Mouse (Mus musculus): ENCODE data around the gene Fthl17a. TPM values are rescaled to one million over a fixed set of nuclear protein-coding genes. Genes with fewer than 3 reads are reported as not detected.

The Fthl17a gene
- polyA plus RNA-seq (2014; fragmentation: Nextera tagmentation; extraction: Ambion mirVana), result not detected in 2 replicates

GRCm38 (mm10) chrX:85249379-85249778, at the start of gene Fthl17a:
TSS of gene Fthl17a (plus strand) at chrX:85249679.
- no peak for ATAC-seq (ENCODE audit: insufficient number of reproducible peaks, insufficient read depth, low FRiP score, low read depth)
- H3K36me3 ChIP-seq (ENCODE audit: control insufficient read depth, insufficient read depth, low read length), result no peaks in the 10 kb centered on the region
- 84% methylated on average over 2 of the region's 2 CpGs for WGBS
- no peak within 1 kb of the TSS for H3K27ac ChIP-seq (ENCODE audit: low read length)
- no peaks in the 10 kb centered on the region for H3K27me3 ChIP-seq (ENCODE audit: control insufficient read depth, insufficient read depth, low read length)
- no peak within 1 kb of the TSS for H3K9ac ChIP-seq (replicated peaks; ENCODE audit: low read depth, low read length)
- H3K9me3 ChIP-seq (ENCODE audit: control insufficient read depth, low read depth, low read length), result no peaks in the 10 kb centered on the region
- no peak within 1 kb of the TSS for H3K4me3 ChIP-seq (ENCODE audit: low read depth, low read length)
- no peaks in the 10 kb centered on the region for H3K4me1 ChIP-seq (ENCODE audit: control insufficient read depth, insufficient read depth, low read length)
- no peak within 1 kb of the TSS for H3K4me2 ChIP-seq (replicated peaks; ENCODE audit: low read depth, low read length)

GRCm38 (mm10) chrX:85207001-85207400, 42.5 kb upstream of the Fthl17a start:
- Histone ChIP-seq H3K4me2 (replicated peaks; ENCODE audit: low read depth, low read length) (no peak overlapping the region), H3K27me3 (ENCODE audit: control insufficient read depth, insufficient read depth, low read length) (no peaks in the 10 kb centered on the region)
- no peak for ATAC-seq (ENCODE audit: insufficient number of reproducible peaks, insufficient read depth, low FRiP score, low read depth)

GRCm38 (mm10) chrX:85226883-85227282, 22.6 kb upstream of the Fthl17a start:
- Histone ChIP-seq H3K9ac (replicated peaks; ENCODE audit: low read depth, low read length) (no peak overlapping the region), H3K36me3 (ENCODE audit: control insufficient read depth, insufficient read depth, low read length) (no peaks in the 10 kb centered on the region), H3K27me3 (ENCODE audit: control insufficient read depth, insufficient read depth, low read length) (no peaks in the 10 kb centered on the region), H3K27ac (ENCODE audit: low read length) (no peak overlapping the region), H3K9me3 (ENCODE audit: control insufficient read depth, low read depth, low read length) (no peaks in the 10 kb centered on the region), H3K4me3 (ENCODE audit: low read depth, low read length) (no peak overlapping the region), H3K4me2 (replicated peaks; ENCODE audit: low read depth, low read length) (no peak overlapping the region), H3K4me1 (ENCODE audit: control insufficient read depth, insufficient read depth, low read length) (no peaks in the 10 kb centered on the region)
- no peak for ATAC-seq (ENCODE audit: insufficient number of reproducible peaks, insufficient read depth, low FRiP score, low read depth)

More at GRCm38 (mm10) chrX:85207001-85207400, 42.5 kb upstream of the Fthl17a start:
- Histone ChIP-seq H3K4me1 (ENCODE audit: control insufficient read depth, insufficient read depth, low read length) (no peaks in the 10 kb centered on the region), H3K9me3 (ENCODE audit: control insufficient read depth, low read depth, low read length) (no peaks in the 10 kb centered on the region), H3K9ac (replicated peaks; ENCODE audit: low read depth, low read length) (no peak overlapping the region), H3K36me3 (ENCODE audit: control insufficient read depth, insufficient read depth, low read length) (no peaks in the 10 kb centered on the region), H3K27ac (ENCODE audit: low read length) (no peak overlapping the region), H3K4me3 (ENCODE audit: low read depth, low read length) (no peak overlapping the region)
- 80% methylated on average over 2 of the region's 2 CpGs for WGBS

- Histone ChIP-seq H3K36me3 (ENCODE audit: control insufficient read depth, insufficient read depth, low read length) (no peaks in the 10 kb centered on the region), H3K9ac (replicated peaks; ENCODE audit: low read depth, low read length) (no peak overlapping the region), H3K4me3 (ENCODE audit: low read depth, low read length) (no peak overlapping the region), H3K4me1 (ENCODE audit: control insufficient read depth, insufficient read depth, low read length) (no peaks in the 10 kb centered on the region), H3K4me2 (replicated peaks; ENCODE audit: low read depth, low read length) (no peak overlapping the region), H3K9me3 (ENCODE audit: control insufficient read depth, low read depth, low read length) (no peaks in the 10 kb centered on the region), H3K27ac (ENCODE audit: low read length) (no peak overlapping the region), H3K27me3 (ENCODE audit: control insufficient read depth, insufficient read depth, low read length) (no peaks in the 10 kb centered on the region)
- ATAC-seq (ENCODE audit: insufficient number of reproducible peaks, insufficient read depth, low FRiP score, low read depth), result no peak
- 64% methylated on average over 8 of the region's 8 CpGs for WGBS
Measured at GRCm38 (mm10) chrX:85271821-85272220, 22.3 kb downstream of the Fthl17a start.

- no peak overlapping the region for H3K9ac ChIP-seq (replicated peaks; ENCODE audit: low read depth, low read length)
- H3K9me3 ChIP-seq (ENCODE audit: control insufficient read depth, low read depth, low read length), result no peaks in the 10 kb centered on the region
- 55% methylated on average over 6 of the region's 6 CpGs for WGBS
- no peak overlapping the region for H3K4me2 ChIP-seq (replicated peaks; ENCODE audit: low read depth, low read length)
- H3K4me3 ChIP-seq (ENCODE audit: low read depth, low read length), result no peak overlapping the region
- H3K27me3 ChIP-seq (ENCODE audit: control insufficient read depth, insufficient read depth, low read length), result no peaks in the 10 kb centered on the region
- no peak for ATAC-seq (ENCODE audit: insufficient number of reproducible peaks, insufficient read depth, low FRiP score, low read depth)
- H3K36me3 ChIP-seq (ENCODE audit: control insufficient read depth, insufficient read depth, low read length), result no peaks in the 10 kb centered on the region
- no peaks in the 10 kb centered on the region for H3K4me1 ChIP-seq (ENCODE audit: control insufficient read depth, insufficient read depth, low read length)
- no peak overlapping the region for H3K27ac ChIP-seq (ENCODE audit: low read length)
Measured at GRCm38 (mm10) chrX:85272296-85272695, 22.8 kb downstream of the Fthl17a start.

- Histone ChIP-seq H3K9me3 (ENCODE audit: control insufficient read depth, low read depth, low read length) (no peaks in the 10 kb centered on the region), H3K4me1 (ENCODE audit: control insufficient read depth, insufficient read depth, low read length) (no peaks in the 10 kb centered on the region), H3K4me2 (replicated peaks; ENCODE audit: low read depth, low read length) (no peak overlapping the region), H3K27me3 (ENCODE audit: control insufficient read depth, insufficient read depth, low read length) (no peaks in the 10 kb centered on the region), H3K4me3 (ENCODE audit: low read depth, low read length) (no peak overlapping the region), H3K36me3 (ENCODE audit: control insufficient read depth, insufficient read depth, low read length) (no peaks in the 10 kb centered on the region), H3K27ac (ENCODE audit: low read length) (no peak overlapping the region), H3K9ac (replicated peaks; ENCODE audit: low read depth, low read length) (no peak overlapping the region)
- ATAC-seq (ENCODE audit: insufficient number of reproducible peaks, insufficient read depth, low FRiP score, low read depth), result no peak
- WGBS, result 86% methylated on average over 1 of the region's 1 CpGs
Measured at GRCm38 (mm10) chrX:85289846-85290245, 40.4 kb downstream of the Fthl17a start.

GRCm38 (mm10) chrX:85292781-85293180, 43.3 kb downstream of the Fthl17a start:
- no peak overlapping the region for H3K4me2 ChIP-seq (replicated peaks; ENCODE audit: low read depth, low read length)
- no peaks in the 10 kb centered on the region for H3K4me1 ChIP-seq (ENCODE audit: control insufficient read depth, insufficient read depth, low read length)
- H3K27me3 ChIP-seq (ENCODE audit: control insufficient read depth, insufficient read depth, low read length), result no peaks in the 10 kb centered on the region
- no peak for ATAC-seq (ENCODE audit: insufficient number of reproducible peaks, insufficient read depth, low FRiP score, low read depth)
- H3K27ac ChIP-seq (ENCODE audit: low read length), result no peak overlapping the region
- no peak overlapping the region for H3K9ac ChIP-seq (replicated peaks; ENCODE audit: low read depth, low read length)
- no peaks in the 10 kb centered on the region for H3K36me3 ChIP-seq (ENCODE audit: control insufficient read depth, insufficient read depth, low read length)
- no peaks in the 10 kb centered on the region for H3K9me3 ChIP-seq (ENCODE audit: control insufficient read depth, low read depth, low read length)
- no peak overlapping the region for H3K4me3 ChIP-seq (ENCODE audit: low read depth, low read length)
- 54% methylated on average over 5 of the region's 5 CpGs for WGBS

GRCm38 (mm10) chrX:85294001-85294400, 44.5 kb downstream of the Fthl17a start:
- ATAC-seq (ENCODE audit: insufficient number of reproducible peaks, insufficient read depth, low FRiP score, low read depth), result no peak
- no peak overlapping the region for H3K9ac ChIP-seq (replicated peaks; ENCODE audit: low read depth, low read length)
- no peak overlapping the region for H3K4me3 ChIP-seq (ENCODE audit: low read depth, low read length)
- H3K36me3 ChIP-seq (ENCODE audit: control insufficient read depth, insufficient read depth, low read length), result no peaks in the 10 kb centered on the region
- H3K9me3 ChIP-seq (ENCODE audit: control insufficient read depth, low read depth, low read length), result no peaks in the 10 kb centered on the region
- H3K27ac ChIP-seq (ENCODE audit: low read length), result no peak overlapping the region
- H3K4me2 ChIP-seq (replicated peaks; ENCODE audit: low read depth, low read length), result no peak overlapping the region
- H3K4me1 ChIP-seq (ENCODE audit: control insufficient read depth, insufficient read depth, low read length), result no peaks in the 10 kb centered on the region
- 61% methylated on average over 3 of the region's 3 CpGs for WGBS
- no peaks in the 10 kb centered on the region for H3K27me3 ChIP-seq (ENCODE audit: control insufficient read depth, insufficient read depth, low read length)

- Histone ChIP-seq H3K4me3 (ENCODE audit: low read depth, low read length) (no peak overlapping the region), H3K9me3 (ENCODE audit: control insufficient read depth, low read depth, low read length) (no peaks in the 10 kb centered on the region), H3K4me2 (replicated peaks; ENCODE audit: low read depth, low read length) (no peak overlapping the region), H3K27me3 (ENCODE audit: control insufficient read depth, insufficient read depth, low read length) (no peaks in the 10 kb centered on the region), H3K27ac (ENCODE audit: low read length) (no peak overlapping the region), H3K36me3 (ENCODE audit: control insufficient read depth, insufficient read depth, low read length) (no peaks in the 10 kb centered on the region), H3K4me1 (ENCODE audit: control insufficient read depth, insufficient read depth, low read length) (no peaks in the 10 kb centered on the region), H3K9ac (replicated peaks; ENCODE audit: low read depth, low read length) (no peak overlapping the region)
- no peak for ATAC-seq (ENCODE audit: insufficient number of reproducible peaks, insufficient read depth, low FRiP score, low read depth)
- WGBS, result 83% methylated on average over 4 of the region's 4 CpGs
Measured at GRCm38 (mm10) chrX:85304674-85305073, 55.2 kb downstream of the Fthl17a start.
